Mouse (Mus musculus) cerebellum, adult 9-11 months (tissue): Measurements from ENCODE around the gene Olfr1457.

Experiments used
- DNase-seq: peaks from one replicate; pipeline ENCODE4 v3.0.0; 2022

The Olfr1457 gene

GRCm38 (mm10) chr19:13097791-13098190 lies at the start of gene Olfr1457:
Olfr1457 (minus strand) TSS chr19:13097891.
- DNase-seq: no peak

GRCm38 (mm10) chr19:13106675-13107074 lies 9.0 kb upstream of the Olfr1457 start, which contains the start of gene Olfr1458:
Olfr1458 (minus strand) TSS chr19:13106775.
- no peak for DNase-seq

GRCm38 (mm10) chr19:13093908-13094307 lies 3.8 kb downstream of the Olfr1457 start:
- DNase-seq: no peak

- DNase-seq: no peak
Measured at GRCm38 (mm10) chr19:13060310-13060709, 37.4 kb downstream of the Olfr1457 start, which contains the start of gene Olfr1454. Olfr1454 (plus strand) TSS chr19:13060610.
